Mouse (Mus musculus) liver, embryonic 14.5 days (tissue): ENCODE measurements at regions not wholly inside any gene's neighbourhood (a gene's known extent, or its start where the extent isn't known, plus 50 kb on each side); places are given as distances from the start of the nearest gene placed in this dataset.

Experiments used
- ATAC-seq: fragments of 200-750 bp; cut with Nextera tagmentation; 2 replicates; pipeline ENCODE4 v1.8.0; 2017; ENCODE audit warnings: moderate number of reproducible peaks, mild to moderate bottlenecking, moderate library complexity; ENCODE audit not compliant: insufficient read depth
- DNase-seq, 3 experiments: peaks; one replicate each; pipeline ENCODE4 v3.0.0-alpha.2; 2012 to 2013; ENCODE audit warnings: low read depth in 3 of 3, low spot score in 3 of 3
- H3K27ac ChIP-seq: fragments of 300-500 bp; sonication (generic); 2 replicates; pipeline ENCODE4 v1.5.1; 2014; ENCODE audit warnings: moderate library complexity, mild to moderate bottlenecking, control low read depth, inconsistent platforms
- H3K27me3 ChIP-seq: fragments of 300-500 bp; sonication (generic); 2 replicates; pipeline ENCODE4 v1.6.1; 2014; ENCODE audit warnings: mild to moderate bottlenecking, low read length, moderate library complexity; ENCODE audit not compliant: control insufficient read depth, insufficient read depth
- H3K36me3 ChIP-seq: fragments of 300-500 bp; sonication (generic); replicated peaks from 2 replicates; pipeline ENCODE4 v1.6.1; 2014; ENCODE audit warnings: low read depth; ENCODE audit not compliant: control insufficient read depth, insufficient read depth
- H3K4me1 ChIP-seq, 2 experiments: fragments of 200-500 bp in 1 of 2; fragments of 300-500 bp in 1 of 2; sonication (generic) in 1 of 2; replicated peaks; 2 replicates each; pipeline ENCODE4 v1.6.1; 2012 to 2014; ENCODE audit warnings: antibody characterized with exemption in 1 of 2, inconsistent platforms in 1 of 2, low read length in 1 of 2; ENCODE audit not compliant: control insufficient read depth in 2 of 2, insufficient read depth in 2 of 2
- H3K4me2 ChIP-seq: fragments of 300-500 bp; sonication (generic); 2 replicates; pipeline ENCODE4 v1.6.1; 2014; ENCODE audit warnings: low read depth, mild to moderate bottlenecking, control low read depth, moderate library complexity
- H3K4me3 ChIP-seq, 2 experiments: fragments of 200-500 bp in 1 of 2; fragments of 300-500 bp in 1 of 2; sonication (generic) in 1 of 2; 2 replicates each; pipeline ENCODE4 v1.5.1; 2012 to 2014; ENCODE audit warnings: low read depth in 2 of 2, low read length in 2 of 2, mild to moderate bottlenecking in 2 of 2, control low read depth in 1 of 2, inconsistent platforms in 1 of 2, moderate library complexity in 1 of 2; ENCODE audit not compliant: insufficient read depth in 1 of 2
- H3K9ac ChIP-seq: fragments of 300-500 bp; sonication (generic); replicated peaks from 2 replicates; pipeline ENCODE4 v1.6.1; 2014; ENCODE audit warnings: mild to moderate bottlenecking, control low read depth, moderate library complexity
- H3K9me3 ChIP-seq: fragments of 300-500 bp; sonication (generic); 2 replicates; pipeline ENCODE4 v1.6.1; 2016; ENCODE audit warnings: low read length, mixed read lengths; ENCODE audit not compliant: control insufficient read depth
- CTCF ChIP-seq: IDR thresholded peaks from 2 replicates; pipeline ENCODE4 v1.5.1; 2016; ENCODE audit warnings: antibody characterized with exemption, low read depth, control low read depth
- EP300 ChIP-seq: IDR thresholded peaks from 2 replicates; pipeline ENCODE4 v1.6.1; 2016; ENCODE audit warnings: antibody characterized with exemption, low read depth
- whole genome bisulfite sequencing: fragments of 180-500 bp; shearing (Covaris S2); extraction: QIAGEN DNeasy Blood & Tissue Kit; methylation state at CpG from one replicate; pipeline ENCODE4 v1.1.7; 2014; ENCODE audit not compliant: insufficient replicate concordance; 5-methylcytosine and 5-hydroxymethylcytosine counted together

- H3K9ac ChIP-seq, result no peak overlapping the region
- no peak overlapping the region for H3K4me3 ChIP-seq
- H3K4me1 ChIP-seq, result peaks cover 0 to 14% of the 10 kb centered on the region in 2 experiments; a peak in 1 of 4 replicates
- ATAC-seq (no peak), DNase-seq (no peak)
- H3K27me3 ChIP-seq, result no peaks in the 10 kb centered on the region
- no peak overlapping the region for H3K27ac ChIP-seq
- 75% methylated on average over 3 of the region's 3 CpGs for WGBS
- H3K4me2 ChIP-seq, result no peak overlapping the region
- H3K36me3 ChIP-seq, result no peaks in the 10 kb centered on the region
- no peak for TF ChIP-seq EP300
- TF ChIP-seq CTCF, result no peak
- H3K9me3 ChIP-seq, result no peaks in the 10 kb centered on the region
Observed at GRCm38 (mm10) chr8:126785211-126785610, 160.4 kb downstream of the Tomm20 start.

- Histone ChIP-seq H3K9ac (no peak overlapping the region), H3K4me3 (no peak overlapping the region), H3K4me2 (no peak overlapping the region), H3K27ac (no peak overlapping the region), H3K4me1 (peaks cover 0 to 14% of the 10 kb centered on the region in 2 experiments; a peak in 1 of 4 replicates), H3K9me3 (no peaks in the 10 kb centered on the region), H3K27me3 (no peaks in the 10 kb centered on the region), H3K36me3 (no peaks in the 10 kb centered on the region)
- no peak for TF ChIP-seq CTCF
- TF ChIP-seq EP300, result no peak
- 62% methylated on average over 4 of the region's 4 CpGs for WGBS
- DNase-seq (no peak), ATAC-seq (no peak)
Observed at GRCm38 (mm10) chr8:126784604-126785003, 161.0 kb downstream of the Tomm20 start.

- ATAC-seq (no peak), DNase-seq (no peak)
- TF ChIP-seq EP300, result no peak
- no peak for TF ChIP-seq CTCF
- H3K9ac ChIP-seq, result no peak overlapping the region
- no peak overlapping the region for H3K4me3 ChIP-seq
- H3K36me3 ChIP-seq, result no peaks in the 10 kb centered on the region
- H3K27me3 ChIP-seq, result no peaks in the 10 kb centered on the region
- H3K4me2 ChIP-seq, result no peak overlapping the region
- H3K27ac ChIP-seq, result no peak overlapping the region
- H3K4me1 ChIP-seq, result peaks cover 0 to 11% of the 10 kb centered on the region in 2 experiments; a peak in 1 of 4 replicates
- 65% methylated on average over 12 of the region's 12 CpGs for WGBS
- no peaks in the 10 kb centered on the region for H3K9me3 ChIP-seq
Observed at GRCm38 (mm10) chr8:126783703-126784440, 161.8 kb downstream of the Tomm20 start.

- TF ChIP-seq CTCF (no peak), EP300 (no peak)
- 56% methylated on average over 7 of the region's 7 CpGs for WGBS
- Histone ChIP-seq H3K36me3 (no peaks in the 10 kb centered on the region), H3K9ac (no peak overlapping the region), H3K27ac (no peak overlapping the region), H3K9me3 (no peaks in the 10 kb centered on the region), H3K4me1 (peaks cover 20 to 40% of the 10 kb centered on the region in 2 experiments), H3K4me3 (no peak overlapping the region), H3K27me3 (no peaks in the 10 kb centered on the region), H3K4me2 (no peak overlapping the region)
- ATAC-seq (no peak), DNase-seq (no peak)
Observed at GRCm38 (mm10) chr8:126778673-126779072, 167.0 kb downstream of the Tomm20 start.

GRCm38 (mm10) chr8:126778131-126778530 is 167.5 kb downstream of the Tomm20 start:
- Histone ChIP-seq H3K36me3 (no peaks in the 10 kb centered on the region), H3K9ac (no peak overlapping the region), H3K4me3 (no peak overlapping the region), H3K9me3 (no peaks in the 10 kb centered on the region), H3K27me3 (no peaks in the 10 kb centered on the region), H3K4me1 (peaks cover 20 to 40% of the 10 kb centered on the region in 2 experiments), H3K4me2 (no peak overlapping the region), H3K27ac (no peak overlapping the region)
- no peak for DNase-seq
- no peak for TF ChIP-seq CTCF
- peak; percentile 43 for TF ChIP-seq EP300
- no peak for ATAC-seq
- WGBS, result 36% methylated on average over 7 of the region's 7 CpGs
